Mouse (Mus musculus) neural tube, embryonic 11.5 days (tissue): ENCODE data around the gene Scgb1b27. TPM values are rescaled to one million over a fixed set of nuclear protein-coding genes. Genes with fewer than 3 reads are reported as not detected.

Experiments used
- polyA plus RNA-seq: library from polyadenylated mRNA; unstranded; fragments of >200 nt; fragmentation: Nextera tagmentation; extraction: Ambion mirVana; gene quantifications from 2 replicates; pipeline ENCODE4 v1.2.1, GENCODE M21; 2014

Gene Scgb1b27
- polyA plus RNA-seq, 1 experiment from 2014 or later, result not detected

Other genes with a start within 250 kb of the Scgb1b27 start
- gene Scgb2b26, start 76.4 kb upstream of the Scgb1b27 start, polyA plus RNA-seq, result not detected in 2 replicates
- not detected in 2 replicates for gene Scgb2b27, start 7.5 kb upstream of the Scgb1b27 start, polyA plus RNA-seq
- gene Scgb1b30, start 73.9 kb downstream of the Scgb1b27 start, polyA plus RNA-seq, result not detected in 2 replicates
- 5.3 and 5.8 TPM in 2 replicates for gene Wtip, start 111.8 kb downstream of the Scgb1b27 start, polyA plus RNA-seq
- gene Uba2, start 148.1 kb downstream of the Scgb1b27 start, polyA plus RNA-seq, result 261 and 264 TPM in 2 replicates
- 60.8 and 64.4 TPM in 2 replicates for gene Pdcd2l, start 175.2 kb downstream of the Scgb1b27 start, polyA plus RNA-seq
- 306 and 324 TPM in 2 replicates for gene Gpi1, start 208.9 kb downstream of the Scgb1b27 start, polyA plus RNA-seq
- gene Gm6096, start 229.6 kb downstream of the Scgb1b27 start, polyA plus RNA-seq, result 0.69 and 1.2 TPM in 2 replicates